Mouse (Mus musculus) kidney, adult 8-10 months (tissue): ENCODE results near the gene 4931406C07Rik.

Experiments used
- DNase-seq, 2 experiments: peaks; one replicate each; pipeline ENCODE4 v3.0.0; 2022

The 4931406C07Rik gene

DNA sequence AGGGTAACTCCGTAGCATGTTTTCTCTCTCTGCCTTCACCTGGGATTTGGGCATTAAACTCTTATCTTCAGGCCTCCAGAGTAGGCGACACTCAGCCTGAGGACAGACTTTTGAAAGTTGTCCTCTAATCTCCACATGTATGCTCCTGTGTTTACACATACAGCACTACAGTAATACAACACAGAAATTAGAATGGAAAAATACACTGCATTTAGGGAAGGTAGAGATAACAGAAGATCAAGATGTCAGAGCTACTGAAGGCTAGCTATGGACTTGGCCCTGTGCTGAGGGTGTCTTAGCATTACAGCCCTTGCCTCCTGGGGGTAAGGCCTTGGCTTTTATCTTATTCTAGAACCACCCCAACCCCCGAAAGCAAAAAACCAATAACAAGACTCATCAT is 17.8 kb downstream of the 4931406C07Rik start:
- DNase-seq = no peak

- no peak for DNase-seq
Observed at GRCm38 (mm10) chr9:15287846-15288245, 18.4 kb downstream of the 4931406C07Rik start.

DNA sequence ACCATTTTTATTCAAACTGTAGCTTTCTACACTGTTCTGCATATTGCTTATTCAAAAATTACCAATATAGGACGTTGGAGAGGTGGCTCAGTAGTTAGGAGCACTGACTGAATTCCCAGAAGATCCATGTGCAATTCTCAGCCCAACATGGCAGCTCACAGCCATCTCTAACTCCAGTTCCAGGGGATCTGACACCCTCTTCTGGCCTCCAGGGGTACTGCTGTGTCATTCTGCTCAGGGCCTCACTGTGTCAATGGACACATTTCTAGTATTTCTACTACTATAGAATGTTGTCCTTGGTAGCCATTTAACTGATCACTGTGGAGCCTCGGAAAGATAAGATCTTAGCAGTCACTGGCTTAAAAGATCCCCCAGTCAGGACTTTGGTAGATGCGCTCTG is 20.8 kb downstream of the 4931406C07Rik start:
- DNase-seq = peak in 1 of 2 experiments; percentile 52

GRCm38 (mm10) chr9:15280491-15280879 is 25.8 kb downstream of the 4931406C07Rik start:
- no peak for DNase-seq

DNA sequence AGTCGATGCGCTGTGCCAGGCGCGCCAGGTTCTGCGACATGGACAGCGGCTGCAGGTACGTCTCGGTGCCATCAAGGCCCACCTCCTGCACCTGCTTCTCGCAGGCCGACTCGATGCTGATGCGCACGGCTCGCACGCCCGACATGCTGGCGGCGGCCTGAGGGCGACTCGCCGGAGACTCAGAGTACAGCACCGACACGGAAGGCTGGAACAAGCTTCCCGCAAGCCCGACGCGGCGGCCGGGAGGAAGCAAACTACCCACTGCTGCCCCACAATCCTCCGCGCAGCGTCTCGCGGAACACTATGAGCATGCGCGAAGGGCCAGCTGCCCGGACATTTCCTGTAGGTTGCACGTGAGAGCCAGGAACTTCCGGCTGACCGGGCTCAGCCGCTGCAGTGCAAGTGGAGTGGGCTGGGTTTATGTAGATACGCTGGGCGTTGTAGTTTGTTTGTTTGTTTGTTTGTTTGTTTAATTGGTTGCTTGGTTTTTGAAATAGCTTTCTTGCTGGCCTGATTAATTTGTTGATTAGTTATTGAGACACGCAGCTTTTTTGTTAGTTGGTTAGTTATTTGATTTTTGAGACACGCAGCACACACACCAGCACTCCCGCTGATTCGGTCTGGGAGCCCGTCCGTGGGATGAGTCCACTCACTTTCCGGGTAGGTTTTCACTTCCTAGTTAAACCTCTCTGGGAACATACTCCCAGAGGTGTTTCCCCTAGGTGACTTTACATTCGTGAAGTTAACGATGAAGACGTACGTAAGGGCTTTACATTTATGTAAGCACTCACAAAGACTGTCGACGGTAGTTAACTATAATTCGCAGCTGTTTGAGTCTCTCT is 26.4 kb downstream of the 4931406C07Rik start, which contains the start of gene Med17:
Gene Med17 (minus strand): TSS at position 283 of the 842 bp plus-strand sequence.
- peak; percentile 92 to 94 for DNase-seq

GRCm38 (mm10) chr9:15279139-15279648 is 27.1 kb downstream of the 4931406C07Rik start:
- no peak for DNase-seq

DNA sequence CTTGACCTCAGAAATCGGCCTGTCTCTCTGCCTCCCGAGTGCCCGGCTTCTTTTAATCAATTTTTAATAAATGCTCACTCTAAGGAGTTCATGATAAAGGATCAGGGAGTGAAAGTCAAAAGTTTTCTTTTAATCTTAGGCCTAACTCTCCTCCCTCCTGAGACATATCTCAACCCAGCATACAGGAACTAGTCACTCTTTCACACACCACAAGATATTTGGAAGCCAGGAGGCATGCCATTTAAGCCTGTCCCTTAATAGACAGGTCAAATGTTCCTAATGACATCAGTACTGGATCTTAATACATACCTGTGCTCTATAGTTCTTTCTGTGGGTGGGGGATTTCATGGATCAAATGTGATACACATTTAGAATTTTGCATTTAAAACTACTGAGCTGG is 27.9 kb downstream of the 4931406C07Rik start:
- no peak for DNase-seq

DNA sequence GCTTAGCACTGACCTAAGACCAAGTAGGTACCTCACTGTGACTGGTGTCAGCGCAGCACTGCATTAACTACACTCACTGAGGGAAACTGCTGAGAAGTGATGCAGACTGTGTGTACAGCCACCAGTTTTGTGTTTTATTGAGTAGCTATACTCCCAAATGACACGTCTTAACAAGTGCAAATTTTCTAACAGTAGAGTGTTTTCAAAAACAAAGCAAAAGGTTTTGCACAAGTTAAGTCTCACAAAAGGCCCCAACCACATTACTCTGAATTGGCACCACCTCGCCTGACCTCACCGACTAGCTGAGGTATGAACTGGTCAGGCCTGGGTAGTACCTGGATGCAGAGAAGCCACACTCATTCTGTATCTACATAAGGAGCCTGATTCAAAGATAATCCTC is 29.4 kb downstream of the 4931406C07Rik start:
- DNase-seq = no peak

DNA sequence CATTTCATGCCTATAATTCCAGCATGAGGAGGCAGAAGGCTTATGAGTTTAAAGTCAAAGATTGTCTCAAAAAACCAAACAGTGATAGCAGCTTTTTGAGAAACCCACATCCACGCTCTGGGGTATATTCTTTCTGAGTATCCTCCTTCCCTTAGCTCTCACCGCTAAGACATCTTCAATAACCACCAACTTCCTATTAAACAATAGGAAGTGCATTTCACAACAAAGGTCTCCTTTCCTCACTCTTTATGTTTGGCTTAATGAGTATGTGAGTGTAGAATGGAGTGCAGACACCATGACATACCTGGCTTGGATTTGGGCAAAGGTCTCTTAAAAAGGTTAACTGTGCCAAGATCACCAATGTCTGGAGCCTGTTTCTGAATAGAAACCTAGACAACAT is 32.3 kb downstream of the 4931406C07Rik start:
- DNase-seq = no peak

GRCm38 (mm10) chr9:15263487-15263886 is 42.8 kb downstream of the 4931406C07Rik start:
- no peak for DNase-seq

GRCm38 (mm10) chr9:15261980-15262379 is 44.3 kb downstream of the 4931406C07Rik start:
- DNase-seq = no peak

GRCm38 (mm10) chr9:15256214-15256613 is 50.0 kb downstream of the 4931406C07Rik start:
- DNase-seq = no peak

- no peak for DNase-seq
Observed at GRCm38 (mm10) chr9:15254501-15254900, 51.7 kb downstream of the 4931406C07Rik start.

GRCm38 (mm10) chr9:15252196-15252595 is 54.1 kb downstream of the 4931406C07Rik start:
- peak; percentile 78 to 88 for DNase-seq

DNA sequence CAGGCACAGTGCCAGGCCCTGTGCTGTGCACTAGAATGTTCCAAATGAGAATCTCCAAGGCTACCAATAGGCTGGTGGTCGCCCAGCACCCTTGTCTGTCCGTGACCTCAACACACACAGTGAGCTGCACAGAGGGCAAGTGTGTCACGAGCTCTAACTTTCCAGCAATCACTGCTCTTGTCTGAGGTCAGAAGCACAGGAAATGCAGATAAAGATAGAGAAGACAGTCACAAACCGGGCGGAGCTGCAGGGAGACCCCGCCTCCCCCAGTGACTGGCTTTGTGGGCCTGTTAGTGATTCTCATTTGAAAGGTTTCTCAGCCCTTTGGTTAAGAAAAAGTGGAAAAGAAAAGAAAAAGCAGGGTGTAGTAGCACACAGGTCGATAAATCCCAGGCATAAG is 55.9 kb downstream of the 4931406C07Rik start:
- DNase-seq = no peak

DNA sequence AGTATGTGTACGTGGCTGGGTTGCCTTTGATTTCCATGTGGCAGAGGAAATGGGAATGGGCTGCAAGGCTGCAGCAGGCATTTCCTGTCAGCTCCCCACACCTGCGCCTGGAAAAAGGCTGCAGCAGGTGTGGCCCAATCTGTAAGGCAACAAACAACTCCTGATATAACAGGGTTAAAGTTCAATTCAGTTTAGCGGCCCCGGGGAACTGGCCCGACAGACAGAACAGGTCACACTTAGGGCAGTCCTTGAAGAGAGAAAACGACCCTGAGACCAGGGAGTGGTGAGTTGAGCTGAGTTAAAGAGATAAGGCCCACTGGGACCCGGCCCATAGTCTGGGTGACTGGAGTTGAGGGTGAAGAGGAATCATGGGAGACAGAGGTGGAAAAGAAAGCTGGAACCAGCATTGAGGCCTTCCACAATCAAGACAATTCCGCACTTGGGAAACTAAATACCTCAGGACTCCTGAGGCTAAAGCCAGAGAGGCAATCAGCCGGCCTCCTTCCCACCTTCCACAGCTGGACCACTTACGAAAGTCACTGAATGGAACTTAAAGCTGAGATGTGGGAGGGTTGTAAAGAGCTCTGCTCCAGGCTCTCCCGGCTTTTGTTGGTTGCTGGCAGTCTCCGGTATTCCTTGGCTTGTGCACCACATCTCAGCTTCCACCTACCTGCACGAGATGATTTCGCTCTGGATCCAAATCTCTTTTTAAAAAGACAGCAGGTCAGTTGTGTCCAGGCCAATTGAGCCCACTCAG is 60.8 kb downstream of the 4931406C07Rik start:
- peak; percentile 48 to 49 for DNase-seq

DNA sequence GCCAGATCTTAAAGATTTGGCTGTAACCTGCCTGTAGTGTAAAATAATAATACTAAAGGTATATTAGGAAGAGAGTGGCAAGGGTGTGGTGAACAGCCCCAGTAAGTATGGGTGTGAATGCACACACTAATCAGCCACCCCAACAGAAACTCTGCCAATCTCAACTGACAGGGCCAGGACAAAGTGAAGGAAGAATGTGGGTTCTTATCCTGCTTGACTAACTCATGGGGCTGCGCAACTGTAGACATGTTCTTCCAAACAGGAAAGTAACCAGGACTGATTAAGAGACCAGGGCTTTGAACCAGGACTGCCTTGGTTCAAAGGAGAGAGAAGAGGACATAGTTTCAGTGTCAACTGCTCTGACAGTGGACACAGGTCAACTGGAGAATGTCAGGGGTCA is 64.1 kb downstream of the 4931406C07Rik start:
- no peak for DNase-seq

GRCm38 (mm10) chr9:15241596-15241939 is 64.7 kb downstream of the 4931406C07Rik start:
- DNase-seq = peak; percentile 82 to 88

GRCm38 (mm10) chr9:15240863-15241595 is 65.2 kb downstream of the 4931406C07Rik start:
- DNase-seq = no peak

DNA sequence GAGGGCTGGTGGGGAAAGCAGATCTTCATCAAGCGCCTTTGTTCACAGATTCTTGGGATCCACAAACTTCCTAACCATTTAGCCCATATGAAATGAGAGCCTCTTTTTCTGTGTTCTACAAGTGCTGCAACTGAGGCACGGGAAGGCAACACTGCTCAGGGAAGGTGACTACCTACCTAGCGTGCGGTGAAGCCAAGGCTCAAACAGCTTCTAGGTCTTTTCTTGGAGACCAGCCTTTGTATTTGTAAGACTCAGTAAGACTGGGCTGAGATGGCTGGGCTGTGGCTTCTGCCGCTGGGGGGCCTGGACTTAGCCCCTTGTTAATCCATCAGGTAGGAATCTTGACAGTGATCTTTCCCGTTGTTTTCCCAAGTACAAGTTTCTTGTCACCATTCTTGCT is 66.2 kb downstream of the 4931406C07Rik start:
- no peak for DNase-seq

DNA sequence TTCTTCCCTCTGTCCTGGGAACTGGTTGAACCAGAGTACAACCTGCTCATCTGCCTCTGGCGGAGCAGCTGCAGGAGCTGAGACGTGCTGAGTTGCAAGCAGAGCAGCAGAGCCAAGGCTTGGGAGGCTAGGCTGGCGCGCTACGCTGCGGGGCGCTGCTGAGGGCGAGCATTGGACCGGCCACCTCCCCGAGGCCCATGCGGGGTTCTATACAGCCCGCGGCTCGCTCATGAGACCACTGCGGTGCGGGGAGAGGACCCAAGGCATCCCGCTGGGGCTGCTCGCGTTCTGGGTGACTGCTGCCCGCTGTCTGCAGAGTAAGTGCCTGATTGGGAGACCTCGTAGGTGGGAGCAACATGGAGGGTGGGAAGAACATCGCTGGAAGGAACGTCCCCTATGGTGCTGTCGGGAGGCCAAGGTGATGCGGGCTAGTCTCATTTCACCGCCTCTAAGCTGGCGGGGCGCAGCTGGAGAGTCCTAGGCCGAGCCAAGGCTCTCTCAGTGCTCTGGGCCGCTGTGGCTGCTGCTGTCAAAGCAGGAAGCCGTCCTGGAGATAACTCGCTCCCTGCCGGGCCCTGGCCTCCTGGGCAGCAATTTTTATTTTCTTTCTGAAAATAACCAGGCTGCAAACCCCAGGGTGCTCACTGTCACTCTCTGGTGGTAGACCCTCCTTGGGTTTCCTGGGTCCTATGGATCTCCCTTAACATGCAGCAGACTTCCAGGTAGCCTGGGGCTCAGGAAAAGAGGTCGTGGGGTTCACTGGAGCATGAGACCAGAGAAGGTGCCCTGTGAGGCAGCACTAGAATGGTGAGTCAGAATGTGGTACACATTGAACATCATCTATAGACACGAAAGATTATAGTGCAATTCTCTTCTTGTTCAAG is 67.0 kb downstream of the 4931406C07Rik start, which contains the start of gene Vstm5:
Gene Vstm5 (plus strand): TSS at position 4 of the 884 bp plus-strand sequence.
- peak in 1 of 2 experiments; percentile 46 for DNase-seq
